Mouse (Mus musculus): ENCODE measurements at regions not wholly inside any gene's neighbourhood (a gene's known extent, or its start where the extent isn't known, plus 50 kb on each side); places are given as distances from the start of the nearest gene placed in this dataset.

DNA sequence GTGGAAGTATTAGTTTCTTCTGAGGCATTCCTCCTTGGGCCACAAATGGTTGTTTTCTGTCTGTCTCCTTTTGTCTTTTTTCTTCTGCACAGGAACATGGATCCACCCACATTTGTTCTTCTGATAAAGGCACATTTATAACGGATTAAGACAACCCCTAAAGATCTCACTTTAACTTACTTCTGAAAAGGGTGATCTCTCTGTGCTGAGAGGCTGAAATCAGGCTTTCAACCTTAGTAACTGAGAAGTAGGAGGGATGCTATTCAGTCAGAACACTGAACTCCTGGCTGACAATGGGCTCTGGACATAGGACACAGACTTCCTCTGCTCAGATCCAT is 315.0 kb upstream of the Trib2 start:
- no peak overlapping the region for H3K27ac ChIP-seq
- TF ChIP-seq CTCF (IDR thresholded peaks at IDR 0.05; ENCODE audit: low read depth), result no peak
- no peak for DNase-seq (ENCODE audit: low spot score)
- H3K4me1 ChIP-seq (ENCODE audit: insufficient read depth, low read length), result no peaks in the 10 kb centered on the region
- no peak overlapping the region for H3K4me3 ChIP-seq (ENCODE audit: low read length)
- H3K9me3 ChIP-seq (ENCODE audit: low read length), result no peaks in the 10 kb centered on the region
- WGBS, result 32% methylated on average over 1 of the region's 1 CpGs
- H3K9ac ChIP-seq (replicated peaks; ENCODE audit: low read length), result no peak overlapping the region
- H3K4me2 ChIP-seq (ENCODE audit: low read depth, low read length), result no peak overlapping the region
- no peak for ATAC-seq
- no peaks in the 10 kb centered on the region for H3K27me3 ChIP-seq (ENCODE audit: insufficient read depth, low read length)
- no peaks in the 10 kb centered on the region for H3K36me3 ChIP-seq (ENCODE audit: insufficient read depth, low read length)

DNA sequence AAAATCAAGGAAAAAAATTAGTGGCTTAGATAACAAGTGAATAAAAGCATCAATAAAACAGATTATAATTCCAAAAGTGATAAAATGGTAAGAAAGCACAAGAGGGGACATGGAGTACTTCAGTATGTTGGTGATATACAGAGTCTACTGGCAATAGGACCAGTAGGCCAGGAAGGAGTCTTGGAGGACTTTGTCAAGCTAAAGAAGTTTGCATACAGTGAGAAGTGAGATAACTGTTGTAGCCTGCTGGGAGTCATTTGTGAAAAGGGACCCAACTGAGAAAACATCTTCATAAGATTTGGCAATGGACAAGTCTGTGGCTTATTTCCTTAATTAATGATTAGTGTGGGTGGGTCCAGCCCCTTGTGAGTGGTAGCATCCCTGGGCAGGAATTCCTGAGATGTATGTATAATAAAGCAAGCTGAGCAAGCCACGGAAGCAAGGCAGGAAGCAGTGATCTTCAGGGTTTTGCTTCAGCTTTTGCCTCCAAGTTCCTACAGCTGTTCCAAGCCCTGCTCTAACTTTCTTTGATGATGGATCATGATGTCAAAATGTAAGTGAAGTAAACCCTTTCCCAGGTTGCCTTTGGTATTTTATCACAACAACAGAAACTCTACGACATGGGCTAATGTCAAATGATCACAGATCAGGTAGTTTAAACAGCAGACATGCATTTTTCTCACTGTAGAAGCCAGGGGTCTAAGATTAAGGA is 314.5 kb upstream of the Trib2 start:
- H3K9me3 ChIP-seq (ENCODE audit: low read length), result no peaks in the 10 kb centered on the region
- TF ChIP-seq CTCF (IDR thresholded peaks at IDR 0.05; ENCODE audit: low read depth), result no peak
- 67% methylated on average over 2 of the region's 2 CpGs for WGBS
- no peak for ATAC-seq
- no peaks in the 10 kb centered on the region for H3K36me3 ChIP-seq (ENCODE audit: insufficient read depth, low read length)
- no peak overlapping the region for H3K4me2 ChIP-seq (ENCODE audit: low read depth, low read length)
- H3K9ac ChIP-seq (replicated peaks; ENCODE audit: low read length), result no peak overlapping the region
- H3K27me3 ChIP-seq (ENCODE audit: insufficient read depth, low read length), result no peaks in the 10 kb centered on the region
- no peak for DNase-seq (ENCODE audit: low spot score)
- H3K27ac ChIP-seq, result no peak overlapping the region
- no peaks in the 10 kb centered on the region for H3K4me1 ChIP-seq (ENCODE audit: insufficient read depth, low read length)
- H3K4me3 ChIP-seq (ENCODE audit: low read length), result no peak overlapping the region

DNA sequence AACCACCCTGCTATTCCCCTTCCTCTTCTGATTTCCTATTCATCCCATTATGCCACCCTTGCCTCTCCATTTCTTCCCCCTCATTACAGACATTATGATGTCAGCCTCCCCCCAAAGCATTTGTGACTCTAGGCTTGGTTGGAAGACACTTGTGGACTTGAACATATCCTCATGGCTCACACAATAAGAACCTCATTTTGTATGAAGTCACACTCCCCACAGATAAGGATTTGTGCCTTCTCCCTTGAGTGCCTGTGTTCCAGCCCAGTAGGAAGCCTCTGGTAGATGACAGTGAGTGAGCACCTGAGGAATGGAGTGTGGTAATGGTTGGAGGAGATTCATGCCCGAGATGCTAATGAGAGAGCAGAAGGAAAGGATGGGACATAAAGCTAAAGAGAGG is 313.9 kb upstream of the Trib2 start:
- H3K4me3 ChIP-seq (ENCODE audit: low read length), result no peak overlapping the region
- no peaks in the 10 kb centered on the region for H3K4me1 ChIP-seq (ENCODE audit: insufficient read depth, low read length)
- H3K27ac ChIP-seq, result no peak overlapping the region
- no peaks in the 10 kb centered on the region for H3K27me3 ChIP-seq (ENCODE audit: insufficient read depth, low read length)
- WGBS, result 89% methylated on average over 1 of the region's 1 CpGs
- H3K36me3 ChIP-seq (ENCODE audit: insufficient read depth, low read length), result no peaks in the 10 kb centered on the region
- no peak for DNase-seq (ENCODE audit: low spot score)
- no peak overlapping the region for H3K4me2 ChIP-seq (ENCODE audit: low read depth, low read length)
- no peaks in the 10 kb centered on the region for H3K9me3 ChIP-seq (ENCODE audit: low read length)
- no peak for ATAC-seq
- H3K9ac ChIP-seq (replicated peaks; ENCODE audit: low read length), result no peak overlapping the region
- no peak for TF ChIP-seq CTCF (IDR thresholded peaks at IDR 0.05; ENCODE audit: low read depth)

DNA sequence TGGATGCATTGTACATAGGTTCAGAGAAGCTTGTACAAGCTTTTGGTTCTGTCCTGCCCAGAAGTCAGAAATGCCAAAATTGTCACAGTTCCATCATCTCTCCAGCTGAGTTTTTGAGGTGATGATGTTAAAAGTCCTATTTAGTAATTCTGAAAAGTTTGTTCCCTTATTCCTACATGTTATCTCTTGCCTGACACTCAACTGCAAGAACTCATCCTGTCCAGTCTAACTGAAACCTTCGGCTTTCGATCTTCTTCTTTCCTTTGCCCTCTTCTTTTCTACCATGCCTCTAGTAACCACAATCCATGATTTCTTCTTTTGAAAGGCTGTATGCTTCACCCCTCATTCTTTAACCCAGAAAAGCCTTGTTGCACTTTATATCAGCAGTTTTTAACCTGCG is 313.2 kb upstream of the Trib2 start:
- H3K4me2 ChIP-seq (ENCODE audit: low read depth, low read length), result no peak overlapping the region
- ATAC-seq (no peak), DNase-seq (ENCODE audit: low spot score) (no peak)
- H3K4me3 ChIP-seq (ENCODE audit: low read length), result no peak overlapping the region
- H3K4me1 ChIP-seq (ENCODE audit: insufficient read depth, low read length), result no peaks in the 10 kb centered on the region
- no peak overlapping the region for H3K27ac ChIP-seq
- no peaks in the 10 kb centered on the region for H3K9me3 ChIP-seq (ENCODE audit: low read length)
- 95% methylated on average over 3 of the region's 3 CpGs for WGBS
- no peak overlapping the region for H3K9ac ChIP-seq (replicated peaks; ENCODE audit: low read length)
- no peaks in the 10 kb centered on the region for H3K27me3 ChIP-seq (ENCODE audit: insufficient read depth, low read length)
- H3K36me3 ChIP-seq (ENCODE audit: insufficient read depth, low read length), result no peaks in the 10 kb centered on the region
- no peak for TF ChIP-seq CTCF (IDR thresholded peaks at IDR 0.05; ENCODE audit: low read depth)

DNA sequence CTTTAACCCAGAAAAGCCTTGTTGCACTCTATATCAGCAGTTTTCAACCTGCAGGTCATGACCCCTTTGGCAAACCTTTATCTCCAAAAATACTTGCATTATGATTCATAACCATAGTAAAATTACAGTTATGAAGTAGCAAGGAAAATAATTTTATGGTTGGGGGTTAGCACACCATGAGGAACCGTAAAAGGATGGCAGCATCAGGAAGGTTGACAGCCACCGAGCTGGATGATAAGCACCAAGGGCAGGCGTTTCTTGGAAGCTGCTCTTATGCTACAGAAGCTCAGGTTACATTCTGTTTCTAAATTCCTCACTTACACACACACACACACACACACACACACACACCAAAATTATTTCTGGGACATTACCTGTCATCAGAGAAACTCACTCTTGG is 312.5 kb upstream of the Trib2 start:
- DNase-seq (ENCODE audit: low spot score) (no peak), ATAC-seq (no peak)
- H3K27ac ChIP-seq, result no peak overlapping the region
- 90% methylated on average over 3 of the region's 3 CpGs for WGBS
- no peak overlapping the region for H3K4me3 ChIP-seq (ENCODE audit: low read length)
- H3K4me1 ChIP-seq (ENCODE audit: insufficient read depth, low read length), result no peaks in the 10 kb centered on the region
- H3K27me3 ChIP-seq (ENCODE audit: insufficient read depth, low read length), result no peaks in the 10 kb centered on the region
- TF ChIP-seq CTCF (IDR thresholded peaks at IDR 0.05; ENCODE audit: low read depth), result no peak
- no peak overlapping the region for H3K9ac ChIP-seq (replicated peaks; ENCODE audit: low read length)
- no peaks in the 10 kb centered on the region for H3K9me3 ChIP-seq (ENCODE audit: low read length)
- H3K36me3 ChIP-seq (ENCODE audit: insufficient read depth, low read length), result no peaks in the 10 kb centered on the region
- H3K4me2 ChIP-seq (ENCODE audit: low read depth, low read length), result no peak overlapping the region

DNA sequence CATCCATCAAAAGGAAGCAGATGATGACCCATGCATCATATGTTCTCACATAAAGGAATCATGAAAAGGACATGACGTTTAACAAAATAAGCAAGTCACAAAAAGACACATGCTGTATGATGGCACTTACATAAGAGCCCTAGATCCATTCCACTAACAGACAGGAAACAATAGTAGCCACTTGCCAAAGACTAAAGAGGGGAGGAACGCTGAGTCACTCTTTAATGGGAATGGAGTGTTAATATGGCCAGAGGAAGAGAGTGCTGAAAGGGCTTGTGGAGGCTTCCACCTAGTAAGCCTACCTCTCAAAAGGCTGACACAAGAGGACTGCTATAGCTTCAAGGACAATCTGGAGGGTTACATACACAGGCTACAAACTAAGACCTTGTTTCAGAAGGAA is 308.2 kb upstream of the Trib2 start:
- Histone ChIP-seq H3K4me2 (ENCODE audit: low read depth, low read length) (no peak overlapping the region), H3K9ac (replicated peaks; ENCODE audit: low read length) (no peak overlapping the region), H3K36me3 (ENCODE audit: insufficient read depth, low read length) (no peaks in the 10 kb centered on the region), H3K9me3 (ENCODE audit: low read length) (no peaks in the 10 kb centered on the region), H3K27me3 (ENCODE audit: insufficient read depth, low read length) (no peaks in the 10 kb centered on the region), H3K27ac (no peak overlapping the region), H3K4me3 (ENCODE audit: low read length) (no peak overlapping the region), H3K4me1 (ENCODE audit: insufficient read depth, low read length) (no peaks in the 10 kb centered on the region)
- no peak for DNase-seq (ENCODE audit: low spot score)
- ATAC-seq, result no peak
- no peak for TF ChIP-seq CTCF (IDR thresholded peaks at IDR 0.05; ENCODE audit: low read depth)
- WGBS, result 90% methylated on average over 2 of the region's 2 CpGs

DNA sequence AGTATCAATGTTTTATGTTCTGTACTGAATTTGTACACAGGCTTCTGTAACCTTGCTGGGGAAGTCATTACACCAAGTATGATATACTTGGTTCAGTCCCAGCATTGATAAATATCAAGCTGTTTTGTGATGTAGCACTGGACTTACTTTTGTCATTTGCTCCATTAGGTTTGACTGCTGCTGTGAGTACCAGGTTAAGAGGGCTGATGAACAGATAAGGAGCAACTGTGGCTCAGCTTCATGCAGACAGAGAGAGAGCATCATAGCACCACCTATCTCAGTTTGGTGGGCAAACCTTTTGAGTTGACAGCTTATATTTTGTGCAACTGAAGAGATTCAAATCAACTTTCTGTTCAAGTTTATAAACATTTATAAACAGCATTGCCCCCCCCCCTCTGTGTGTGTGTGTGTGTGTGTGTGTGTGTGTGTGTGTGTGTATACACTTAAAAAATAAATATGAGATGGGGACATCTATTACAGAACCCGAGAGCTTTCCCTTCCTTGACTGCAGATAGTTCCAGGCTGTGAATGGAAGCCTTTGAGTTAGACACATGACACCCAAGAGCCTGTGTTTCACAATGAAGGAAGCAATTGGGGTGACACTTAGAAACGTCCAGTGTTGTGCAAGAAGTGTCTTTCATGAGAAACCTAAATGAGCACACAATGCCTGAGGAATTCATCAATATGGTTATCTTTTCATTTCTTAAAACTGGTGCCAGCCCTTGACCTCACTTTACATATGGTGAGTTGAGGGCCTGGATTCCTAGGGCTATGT is 305.8 kb upstream of the Trib2 start:
- Histone ChIP-seq H3K36me3 (ENCODE audit: insufficient read depth, low read length) (no peaks in the 10 kb centered on the region), H3K4me3 (ENCODE audit: low read length) (no peak overlapping the region), H3K9ac (replicated peaks; ENCODE audit: low read length) (no peak overlapping the region), H3K4me2 (ENCODE audit: low read depth, low read length) (no peak overlapping the region), H3K27me3 (ENCODE audit: insufficient read depth, low read length) (no peaks in the 10 kb centered on the region), H3K27ac (no peak overlapping the region), H3K4me1 (ENCODE audit: insufficient read depth, low read length) (no peaks in the 10 kb centered on the region), H3K9me3 (ENCODE audit: low read length) (no peaks in the 10 kb centered on the region)
- ATAC-seq (no peak), DNase-seq (ENCODE audit: low spot score) (no peak)
- 59% methylated on average over 2 of the region's 2 CpGs for WGBS
- TF ChIP-seq CTCF (IDR thresholded peaks at IDR 0.05; ENCODE audit: low read depth), result no peak
